Mouse (Mus musculus) heart, postnatal 0 days (tissue): ENCODE measurements at regions not wholly inside any gene's neighbourhood (a gene's known extent, or its start where the extent isn't known, plus 50 kb on each side); places are given as distances from the start of the nearest gene placed in this dataset.

Source experiments
- CTCF ChIP-seq: IDR thresholded peaks from 2 replicates; pipeline ENCODE4 v1.5.1; 2016; ENCODE audit warnings: antibody characterized with exemption, control low read depth, low read depth
- EP300 ChIP-seq: IDR thresholded peaks from 2 replicates; pipeline ENCODE4 v1.6.1; 2016; ENCODE audit warnings: antibody characterized with exemption, low read depth

GRCm38 (mm10) chr1:194424201-194424600 lies 193.8 kb upstream of the Plxna2 start:
- TF ChIP-seq CTCF: no peak
- TF ChIP-seq EP300: no peak
